Mouse (Mus musculus): ENCODE data around the gene BC025920.

DNA sequence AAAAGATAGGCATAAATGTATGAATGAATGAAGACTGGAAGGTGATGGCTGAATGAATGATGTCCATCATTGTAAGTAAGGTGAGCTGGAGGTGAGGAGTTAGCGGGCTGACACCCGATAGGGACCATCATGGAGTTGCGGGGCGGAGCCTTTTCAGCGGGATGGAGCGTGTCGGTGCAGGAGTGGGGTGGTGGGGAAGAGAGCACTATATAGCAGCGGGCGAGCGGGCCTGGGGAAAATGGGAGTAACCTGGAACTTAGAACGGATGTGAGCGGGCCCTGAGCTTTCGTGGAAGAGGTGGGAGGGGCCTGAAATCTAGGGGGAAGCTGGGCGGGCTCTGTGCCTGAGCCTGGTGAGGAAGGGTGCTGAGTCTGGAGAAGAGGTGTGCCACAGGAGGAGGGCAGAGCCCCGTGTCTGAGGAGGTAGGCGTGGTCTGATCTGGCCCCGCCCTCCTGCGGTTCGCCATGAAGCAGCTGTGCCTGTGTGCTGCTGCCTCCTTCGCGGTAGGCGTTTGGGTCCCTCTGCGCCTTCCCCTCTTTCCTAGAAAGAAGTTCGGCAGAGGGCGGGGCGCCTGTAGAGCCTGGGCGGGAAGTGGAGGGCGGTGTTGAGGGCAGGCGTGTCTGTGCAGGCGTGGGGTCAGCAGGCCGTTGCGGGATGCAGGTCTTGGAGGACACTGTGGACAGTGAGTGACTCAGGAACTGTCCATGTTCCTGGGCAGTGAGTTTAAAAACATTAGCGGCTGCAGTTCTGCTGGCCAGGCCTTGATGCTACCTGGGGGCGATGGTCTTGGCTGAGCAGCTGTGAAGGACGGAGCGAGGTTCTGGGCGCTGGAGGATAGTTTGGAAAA lies 27.4 kb downstream of the BC025920 start:
- TF ChIP-seq CTCF (IDR thresholded peaks at IDR 0.05; ENCODE audit: low read depth), result 0 out of 2 replicates have a peak, but pooled peaks have one; percentile 9
- TF ChIP-seq EP300 (IDR thresholded peaks at IDR 0.05; ENCODE audit: low read depth), result no peak

Measured in liver, embryonic 14.5 days (tissue).